Mouse (Mus musculus): ENCODE results near the gene Klk14. TPM values are rescaled to one million over a fixed set of nuclear protein-coding genes. Genes with fewer than 3 reads are reported as not detected.
A peak's percentile ranks its signal among the peaks of the same experiment; 100 is the strongest.
"Not testable (repeated sequence)": the region's sequence is repeated elsewhere in the genome, so short reads cannot be mapped to it uniquely, and the experiment has no call there.

The Klk14 gene
- polyA plus RNA-seq, 1 experiment from 2014 or later = not detected

DNA sequence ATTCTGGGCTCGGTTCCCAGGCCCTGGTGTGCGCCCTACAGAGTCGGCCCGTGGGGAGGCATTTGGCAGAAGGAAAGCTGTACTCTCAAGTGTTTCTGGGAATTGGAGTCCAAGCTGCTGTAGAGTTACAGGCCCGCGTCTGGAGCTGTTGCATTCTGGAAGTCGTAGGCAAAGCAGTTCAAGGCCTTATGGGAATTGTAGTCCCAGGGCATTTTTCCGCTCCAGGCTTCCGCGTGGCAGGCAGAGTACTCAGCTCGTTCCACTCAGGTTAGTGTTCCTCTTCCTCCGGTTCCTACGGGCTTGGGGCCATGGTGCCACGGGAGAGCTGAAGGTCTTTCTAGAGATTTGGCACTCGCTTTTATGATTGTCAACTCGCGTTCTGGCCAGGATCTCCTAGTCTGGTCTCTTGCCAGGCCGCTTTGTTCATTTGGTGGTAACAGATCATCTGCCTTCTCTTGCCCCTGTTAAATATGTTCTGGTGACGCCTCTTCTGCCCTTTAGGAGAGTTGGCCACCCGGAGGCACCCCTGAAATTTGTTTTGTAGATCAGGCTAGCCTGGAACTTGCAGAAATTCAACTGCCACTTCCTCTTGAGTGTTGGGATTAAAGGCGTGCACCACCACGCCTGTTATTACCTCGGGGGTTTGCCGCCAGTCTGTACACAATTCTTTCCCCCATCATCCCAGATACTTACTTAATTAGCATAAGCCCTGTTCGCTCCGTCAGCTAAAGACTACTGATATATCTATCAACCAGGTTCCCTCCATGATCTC, 18.2 kb upstream of the Klk14 start, which contains the start of gene Ctu1:
TSS of gene Ctu1 (plus strand) at position 208 of the 772 bp plus-strand sequence.
- WGBS = under 1% methylated on average over 26 of the region's 26 CpGs
- Histone ChIP-seq H3K4me1 (peaks cover 6% of the 10 kb centered on the region; the same call in 1 of the 2 replicates), H3K27ac (0 out of 2 replicates have a peak within 1 kb of the TSS, but pooled peaks have one; percentile 9), H3K9ac (peak within 1 kb of the TSS; percentile 63), H3K27me3 (no peaks in the 10 kb centered on the region), H3K9me3 (no peaks in the 10 kb centered on the region; the same call in 1 of the 2 replicates), H3K4me2 (replicated peaks) (peak within 1 kb of the TSS; percentile 67), H3K36me3 (peaks cover 22% of the 10 kb centered on the region), H3K4me3 (peak within 1 kb of the TSS; percentile 60)
- peak; percentile 95 for ATAC-seq (ENCODE audit: insufficient number of reproducible peaks, insufficient read depth, low FRiP score, low TSS enrichment)

GRCm38 (mm10) chr7:43672581-43673260, 17.5 kb upstream of the Klk14 start:
- Histone ChIP-seq H3K4me1 (peaks cover 6% of the 10 kb centered on the region; the same call in 1 of the 2 replicates), H3K9ac (peak overlapping the region; percentile 63), H3K4me2 (replicated peaks) (peak overlapping the region; percentile 67), H3K27me3 (no peaks in the 10 kb centered on the region), H3K27ac (0 out of 2 replicates have a peak overlapping the region, but pooled peaks have one; percentile 9), H3K36me3 (peaks cover 29% of the 10 kb centered on the region), H3K4me3 (peak overlapping the region; percentile 60), H3K9me3 (no peaks in the 10 kb centered on the region; the same call in 1 of the 2 replicates)
- WGBS = 11% methylated on average over 10 of the region's 10 CpGs
- no peak for ATAC-seq (ENCODE audit: insufficient number of reproducible peaks, insufficient read depth, low FRiP score, low TSS enrichment)

GRCm38 (mm10) chr7:43675091-43675490, 15.1 kb upstream of the Klk14 start:
- no peak for ATAC-seq (ENCODE audit: insufficient number of reproducible peaks, insufficient read depth, low FRiP score, low TSS enrichment)
- Histone ChIP-seq H3K9ac (no peak overlapping the region), H3K27me3 (no peaks in the 10 kb centered on the region), H3K4me3 (no peak overlapping the region), H3K4me2 (replicated peaks) (no peak overlapping the region), H3K9me3 (no peaks in the 10 kb centered on the region; the same call in 1 of the 2 replicates), H3K27ac (no peak overlapping the region), H3K4me1 (peaks cover 6% of the 10 kb centered on the region; the same call in 1 of the 2 replicates), H3K36me3 (peaks cover 40% of the 10 kb centered on the region)
- WGBS = 92% methylated on average over 32 of the region's 32 CpGs

DNA sequence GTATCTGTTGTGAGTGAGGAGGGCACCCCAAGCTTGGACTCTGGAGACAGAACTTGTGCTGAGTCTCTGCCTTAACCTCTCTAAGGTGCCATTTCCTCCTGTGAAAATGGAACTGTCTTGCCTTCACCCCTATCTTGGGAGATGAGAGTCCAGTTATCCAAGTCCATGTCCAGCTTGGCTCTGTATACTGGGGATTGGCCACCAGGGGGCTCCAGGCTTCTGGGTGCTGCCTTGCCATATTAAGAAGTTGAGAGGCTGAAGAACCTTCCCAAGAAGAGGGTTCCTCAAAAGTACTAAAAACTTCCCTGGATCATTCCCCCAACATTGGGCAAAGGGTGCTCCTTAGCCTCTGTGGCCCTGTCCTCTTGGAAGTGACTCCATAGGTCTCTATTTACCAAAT, 11.7 kb upstream of the Klk14 start:
- peaks cover 40% of the 10 kb centered on the region for H3K36me3 ChIP-seq
- no peak overlapping the region for H3K9ac ChIP-seq
- H3K4me3 ChIP-seq = no peak overlapping the region
- no peak overlapping the region for H3K4me2 ChIP-seq (replicated peaks)
- ATAC-seq (ENCODE audit: insufficient number of reproducible peaks, insufficient read depth, low FRiP score, low TSS enrichment) = no peak
- peaks cover 3% of the 10 kb centered on the region; the same call in 1 of the 2 replicates for H3K27me3 ChIP-seq
- H3K27ac ChIP-seq = no peak overlapping the region
- no peaks in the 10 kb centered on the region for H3K4me1 ChIP-seq
- H3K9me3 ChIP-seq = no peaks in the 10 kb centered on the region; the same call in 1 of the 2 replicates

GRCm38 (mm10) chr7:43680960-43681359, 9.3 kb upstream of the Klk14 start:
- H3K9me3 ChIP-seq = no peaks in the 10 kb centered on the region; the same call in 1 of the 2 replicates
- no peaks in the 10 kb centered on the region for H3K4me1 ChIP-seq
- no peak overlapping the region for H3K4me3 ChIP-seq
- peaks cover 3% of the 10 kb centered on the region; the same call in 1 of the 2 replicates for H3K27me3 ChIP-seq
- no peak overlapping the region for H3K27ac ChIP-seq
- no peak overlapping the region for H3K4me2 ChIP-seq (replicated peaks)
- no peak for ATAC-seq (ENCODE audit: insufficient number of reproducible peaks, insufficient read depth, low FRiP score, low TSS enrichment)
- H3K36me3 ChIP-seq = peaks cover 28% of the 10 kb centered on the region
- 17% methylated on average over 5 of the region's 5 CpGs for WGBS
- no peak overlapping the region for H3K9ac ChIP-seq

- not testable (repeated sequence) for H3K9ac ChIP-seq; H3K4me3 ChIP-seq; H3K9me3 ChIP-seq; H3K27me3 ChIP-seq; ATAC-seq (ENCODE audit: insufficient number of reproducible peaks, insufficient read depth, low FRiP score, low TSS enrichment); H3K4me1 ChIP-seq; H3K27ac ChIP-seq; H3K4me2 ChIP-seq (replicated peaks)
- H3K36me3 ChIP-seq = peaks cover 13% of the 10 kb centered on the region
- 11% methylated on average over 1 of the region's 1 CpGs for WGBS
Observed at GRCm38 (mm10) chr7:43682511-43682910, 7.7 kb upstream of the Klk14 start.

DNA sequence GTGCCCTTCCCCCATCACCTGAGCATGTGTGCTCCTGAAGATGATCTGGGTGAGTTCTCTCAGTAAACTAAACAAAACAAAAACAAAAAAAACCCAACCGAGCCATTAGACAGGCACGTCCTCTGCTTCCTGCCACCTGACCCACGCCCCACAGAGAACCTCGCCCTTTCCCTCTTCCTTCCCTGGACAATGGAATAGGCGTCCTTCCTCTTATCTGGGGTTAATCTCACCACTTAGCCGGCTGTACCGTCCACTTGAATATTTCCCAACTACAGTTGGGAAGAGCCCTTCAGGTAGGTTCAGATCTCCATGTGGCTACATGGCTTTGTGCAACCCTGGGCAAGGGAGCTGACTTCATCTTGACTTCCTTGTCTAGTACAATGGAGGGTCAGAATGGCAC, 5.1 kb upstream of the Klk14 start:
- Histone ChIP-seq H3K4me2 (replicated peaks) (no peak overlapping the region), H3K4me1 (no peaks in the 10 kb centered on the region), H3K27ac (no peak overlapping the region), H3K9me3 (no peaks in the 10 kb centered on the region), H3K4me3 (no peak overlapping the region), H3K36me3 (no peaks in the 10 kb centered on the region), H3K27me3 (peaks cover 3% of the 10 kb centered on the region; the same call in 1 of the 2 replicates), H3K9ac (no peak overlapping the region)
- no peak for ATAC-seq (ENCODE audit: insufficient number of reproducible peaks, insufficient read depth, low FRiP score, low TSS enrichment)
- 70% methylated on average over 7 of the region's 7 CpGs for WGBS

DNA sequence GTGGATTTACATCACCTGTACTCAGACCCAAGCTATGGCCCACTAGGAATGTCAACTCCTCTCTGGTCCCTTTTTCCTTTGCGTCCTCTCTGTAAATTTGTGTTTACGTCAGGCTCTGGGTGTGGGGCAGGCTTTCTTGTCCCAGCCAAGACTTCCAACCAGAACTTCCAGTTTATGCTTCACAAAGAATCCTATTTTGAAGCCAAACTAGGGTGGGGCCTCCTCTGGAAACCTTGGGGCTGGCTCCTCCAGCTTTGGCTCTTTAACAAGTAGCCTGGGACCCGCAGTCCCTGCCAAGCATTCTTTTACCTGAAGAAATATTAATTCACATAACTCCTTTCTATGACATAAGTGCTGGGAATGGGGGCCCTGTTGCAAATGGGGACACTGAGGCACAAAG, 19.8 kb downstream of the Klk14 start:
- no peak for ATAC-seq (ENCODE audit: insufficient number of reproducible peaks, insufficient read depth, low FRiP score, low TSS enrichment)
- H3K27me3 ChIP-seq = 0 out of 2 replicates have a peak, but pooled peaks cover 4% of the 10 kb centered on the region
- no peak overlapping the region for H3K4me3 ChIP-seq
- no peak overlapping the region for H3K4me2 ChIP-seq (replicated peaks)
- no peak overlapping the region for H3K9ac ChIP-seq
- no peak overlapping the region for H3K27ac ChIP-seq
- H3K36me3 ChIP-seq = no peaks in the 10 kb centered on the region
- 89% methylated on average over 3 of the region's 3 CpGs for WGBS
- H3K4me1 ChIP-seq = 0 out of 2 replicates have a peak, but pooled peaks cover 3% of the 10 kb centered on the region
- no peaks in the 10 kb centered on the region for H3K9me3 ChIP-seq

- peak within 1 kb of the TSS; percentile 32 for H3K4me2 ChIP-seq (replicated peaks)
- ATAC-seq (ENCODE audit: insufficient number of reproducible peaks, insufficient read depth, low FRiP score, low TSS enrichment) = no peak
- no peak within 1 kb of the TSS for H3K4me3 ChIP-seq
- 0 out of 2 replicates have a peak, but pooled peaks cover 4% of the 10 kb centered on the region for H3K27me3 ChIP-seq
- 57% methylated on average over 4 of the region's 4 CpGs for WGBS
- H3K4me1 ChIP-seq = 0 out of 2 replicates have a peak, but pooled peaks cover 3% of the 10 kb centered on the region
- no peak within 1 kb of the TSS for H3K27ac ChIP-seq
- H3K9me3 ChIP-seq = no peaks in the 10 kb centered on the region
- H3K36me3 ChIP-seq = no peaks in the 10 kb centered on the region
- no peak within 1 kb of the TSS; the same call in 1 of the 2 replicates for H3K9ac ChIP-seq
Observed at GRCm38 (mm10) chr7:43712267-43712666, 22.0 kb downstream of the Klk14 start, which contains the start of gene Klk13. TSS of gene Klk13 (plus strand) at chr7:43712567.

- no peak overlapping the region for H3K4me3 ChIP-seq
- H3K9me3 ChIP-seq = no peaks in the 10 kb centered on the region
- 0 out of 2 replicates have a peak, but pooled peaks cover 4% of the 10 kb centered on the region for H3K27me3 ChIP-seq
- H3K36me3 ChIP-seq = no peaks in the 10 kb centered on the region
- 0 out of 2 replicates have a peak, but pooled peaks cover 3% of the 10 kb centered on the region for H3K4me1 ChIP-seq
- ATAC-seq (ENCODE audit: insufficient number of reproducible peaks, insufficient read depth, low FRiP score, low TSS enrichment) = no peak
- H3K4me2 ChIP-seq (replicated peaks) = peak overlapping the region; percentile 32
- no peak overlapping the region for H3K27ac ChIP-seq
- no peak overlapping the region; the same call in 1 of the 2 replicates for H3K9ac ChIP-seq
- 3% methylated on average over 9 of the region's 9 CpGs for WGBS
Observed at GRCm38 (mm10) chr7:43712917-43713316, 22.7 kb downstream of the Klk14 start.

DNA sequence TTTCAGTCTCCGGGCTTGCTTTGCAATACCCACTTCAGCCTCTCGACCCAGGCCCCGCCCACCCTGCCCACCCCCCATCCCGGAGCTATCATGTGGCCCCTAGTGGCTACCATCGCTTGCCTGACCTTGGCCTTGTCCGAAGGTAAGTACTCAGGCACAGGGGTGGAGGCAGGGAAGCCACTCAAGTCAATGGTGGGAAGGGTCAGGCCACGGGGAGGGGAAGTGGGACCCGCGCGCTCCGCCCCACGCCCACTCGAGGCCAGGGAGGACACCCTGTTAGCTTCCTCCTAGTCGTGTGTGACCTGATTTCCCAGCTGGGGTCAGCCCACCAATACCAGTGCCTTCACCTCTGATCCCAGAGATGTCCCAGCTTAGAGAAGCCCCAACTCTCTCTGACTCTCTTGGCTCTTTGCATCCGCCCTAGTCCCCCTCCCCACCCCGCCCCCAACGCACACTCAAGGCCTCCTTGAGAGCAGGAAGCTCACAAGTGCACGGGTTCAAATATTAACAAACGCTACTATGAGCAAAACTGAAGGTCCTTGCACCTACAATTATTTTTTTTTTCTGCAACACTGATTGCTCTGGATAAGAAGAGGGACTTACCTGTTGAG, 23.6 kb downstream of the Klk14 start:
- 6% methylated on average over 19 of the region's 19 CpGs for WGBS
- peak overlapping the region; percentile 35 for H3K4me2 ChIP-seq (replicated peaks)

More for the DNA sequence above, 23.6 kb downstream of the Klk14 start:
- Histone ChIP-seq H3K27ac (no peak overlapping the region), H3K27me3 (0 out of 2 replicates have a peak, but pooled peaks cover 4% of the 10 kb centered on the region), H3K4me1 (0 out of 2 replicates have a peak, but pooled peaks cover 3% of the 10 kb centered on the region), H3K4me3 (no peak overlapping the region), H3K9me3 (no peaks in the 10 kb centered on the region), H3K36me3 (no peaks in the 10 kb centered on the region), H3K9ac (no peak overlapping the region)
- ATAC-seq (ENCODE audit: insufficient number of reproducible peaks, insufficient read depth, low FRiP score, low TSS enrichment) = no peak
